Mouse (Mus musculus) spleen, adult 2 months (tissue): Measurements from ENCODE around the gene Snapc4.

Source experiments
- CTCF ChIP-seq: fragments of 200-500 bp; IDR thresholded peaks from 2 replicates; pipeline ENCODE4 v1.5.1; 2011; ENCODE audit warnings: mild to moderate bottlenecking, inconsistent platforms; ENCODE audit not compliant: insufficient read depth, insufficient read length, insufficient replicate concordance; ENCODE audit errors: extremely low read depth
- POLR2A ChIP-seq: fragments of 200-500 bp; IDR thresholded peaks from 2 replicates; pipeline ENCODE4 v1.6.1; 2011; ENCODE audit warnings: low read depth, low read length, inconsistent platforms

- TF ChIP-seq POLR2A (no peak), CTCF (no peak)
These were observed 20.5 kb downstream of the Snapc4 start for GRCm38 (mm10) chr2:26359983-26360382.
